Mouse (Mus musculus) skeletal muscle tissue, adult 2 months (tissue): ENCODE results near the gene Gm10135.
"Not testable (repeated sequence)": the region's sequence is repeated elsewhere in the genome, so short reads cannot be mapped to it uniquely, and the experiment has no call there.

Source experiments
- DNase-seq: peaks from one replicate; pipeline ENCODE4 v3.0.0-alpha.2; 2012; ENCODE audit warnings: low read depth, low spot score

Gm10135 gene

DNA sequence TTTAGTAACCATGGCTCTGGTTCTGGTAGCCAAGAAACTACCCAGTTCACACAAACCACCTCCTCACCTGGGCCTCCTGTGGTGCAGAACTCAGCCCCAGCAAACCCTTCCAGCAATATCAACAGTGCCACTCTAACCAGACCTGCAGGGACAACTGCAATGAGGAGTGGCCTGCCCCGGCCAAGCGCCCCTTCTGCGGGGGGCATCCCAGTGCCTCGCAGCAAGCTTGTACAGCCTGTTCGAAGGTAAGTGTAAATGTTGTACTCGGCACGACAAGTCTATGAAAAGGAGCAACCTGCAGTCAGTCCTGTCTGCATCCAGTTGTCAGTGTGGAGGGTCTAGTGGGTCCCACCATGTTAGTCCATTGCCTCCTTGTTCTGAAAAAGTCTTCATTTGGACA lies at the start of gene Gm10135:
TSS of gene Gm10135 (minus strand) at position 101 of the 400 bp plus-strand sequence.
- DNase-seq = no peak

- DNase-seq = no peak
Measured at GRCm38 (mm10) chr5:73023801-73024200, 49.3 kb upstream of the Gm10135 start.

DNA sequence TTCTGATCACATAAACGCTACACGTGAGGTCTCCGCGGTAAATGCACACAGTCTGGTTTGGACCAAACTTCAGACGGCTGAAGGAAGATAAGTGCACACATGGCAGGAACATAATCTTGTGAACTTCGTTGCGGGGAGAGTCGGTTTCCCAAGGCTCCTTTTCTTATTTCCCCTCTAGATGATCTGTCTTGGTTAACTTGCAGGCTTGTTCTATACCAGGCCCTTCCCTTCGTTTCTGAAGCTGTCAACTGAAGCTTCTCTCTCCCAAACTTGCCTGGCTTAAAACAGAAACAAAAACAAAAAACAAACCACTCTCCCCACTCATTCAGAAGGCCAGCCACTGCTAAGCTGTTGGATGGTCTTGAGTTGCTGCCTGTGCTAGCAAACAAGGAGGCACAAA lies 40.2 kb upstream of the Gm10135 start:
- DNase-seq = no peak

DNA sequence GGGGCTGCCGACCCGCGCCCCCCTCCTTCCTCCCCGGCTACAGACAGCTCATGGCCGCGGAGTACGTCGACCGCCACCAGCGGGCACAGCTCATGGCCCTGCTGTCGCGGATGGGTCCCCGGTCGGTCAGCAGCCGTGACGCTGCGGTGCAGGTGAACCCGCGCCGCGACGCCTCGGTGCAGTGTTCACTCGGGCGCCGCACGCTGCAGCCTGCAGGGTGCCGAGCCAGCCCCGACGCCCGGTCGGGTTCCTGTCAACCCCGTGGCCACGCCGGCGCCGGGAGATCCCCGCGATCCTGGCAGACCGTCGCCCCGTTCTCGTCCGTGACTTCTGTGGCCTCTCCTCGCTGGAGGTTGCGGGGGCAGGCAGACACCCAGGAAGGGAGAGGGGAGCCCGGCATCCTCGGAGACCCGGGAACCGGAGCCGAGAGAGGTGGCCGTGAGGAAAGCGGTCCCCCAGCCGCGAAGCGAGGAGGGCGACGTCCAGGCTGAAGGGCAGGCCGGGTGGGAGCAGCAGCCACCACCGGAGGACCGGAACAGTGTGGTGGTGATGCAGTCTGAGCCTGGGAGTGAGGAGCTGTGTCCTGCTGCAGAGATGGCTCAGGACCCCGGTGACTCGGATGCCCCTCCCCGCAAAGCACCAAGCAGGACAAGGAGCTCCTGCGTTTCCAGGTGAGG lies 39.2 kb upstream of the Gm10135 start:
- not testable (repeated sequence) for DNase-seq

GRCm38 (mm10) chr5:73012884-73013610 lies 38.5 kb upstream of the Gm10135 start:
- DNase-seq = not testable (repeated sequence)

- DNase-seq = not testable (repeated sequence)
Measured at GRCm38 (mm10) chr5:73011806-73012205, 37.3 kb upstream of the Gm10135 start.

- not testable (repeated sequence) for DNase-seq
Measured at GRCm38 (mm10) chr5:73008230-73008629, 33.7 kb upstream of the Gm10135 start.

DNA sequence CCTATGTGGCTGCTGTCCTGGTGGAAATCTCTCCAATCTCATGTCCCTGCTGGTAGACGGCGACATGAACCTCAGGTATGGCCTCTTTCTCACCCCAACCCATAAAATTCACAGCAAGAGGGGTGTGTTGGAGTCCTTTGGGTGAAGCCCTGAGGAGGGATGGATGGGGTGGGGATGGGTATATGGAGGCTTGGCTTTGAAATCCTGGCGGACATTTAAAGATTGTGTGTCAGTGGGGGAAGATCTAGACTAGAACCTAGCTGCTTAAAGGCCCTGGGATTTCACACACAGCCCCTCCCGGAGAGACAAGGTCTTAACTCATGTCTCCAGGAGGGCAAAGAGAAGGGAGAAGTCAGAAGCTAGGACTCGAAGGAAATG lies 33.1 kb upstream of the Gm10135 start:
- no peak for DNase-seq

- DNase-seq = no peak
Measured at GRCm38 (mm10) chr5:73006784-73007581, 32.5 kb upstream of the Gm10135 start, which contains the start of gene Slc10a4. Gene Slc10a4, plus strand, starts transcription at chr5:73006883.

DNA sequence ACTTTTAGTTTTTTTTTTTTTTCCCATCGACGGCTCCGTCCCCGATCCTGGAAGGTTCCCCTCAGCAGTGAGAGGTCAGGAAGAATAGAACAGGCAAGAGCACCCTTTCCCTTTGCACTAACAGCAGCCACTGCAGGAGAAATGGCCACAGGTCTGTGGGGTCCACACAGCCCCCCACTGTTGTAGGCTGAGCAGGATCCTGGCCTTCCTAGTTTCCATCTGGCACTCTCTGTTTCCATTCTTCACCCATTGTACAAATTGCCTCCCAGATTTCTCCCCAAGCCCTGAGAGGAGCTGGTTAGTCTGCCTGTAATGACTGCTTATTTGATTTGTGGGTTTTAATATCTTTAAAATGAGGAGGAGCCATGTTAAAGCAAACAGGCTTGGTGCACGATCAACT lies 29.5 kb upstream of the Gm10135 start:
- no peak for DNase-seq

GRCm38 (mm10) chr5:72998546-72998945 lies 24.0 kb upstream of the Gm10135 start:
- not testable (repeated sequence) for DNase-seq

- no peak for DNase-seq
Measured at GRCm38 (mm10) chr5:72995379-72995778, 20.9 kb upstream of the Gm10135 start.

DNA sequence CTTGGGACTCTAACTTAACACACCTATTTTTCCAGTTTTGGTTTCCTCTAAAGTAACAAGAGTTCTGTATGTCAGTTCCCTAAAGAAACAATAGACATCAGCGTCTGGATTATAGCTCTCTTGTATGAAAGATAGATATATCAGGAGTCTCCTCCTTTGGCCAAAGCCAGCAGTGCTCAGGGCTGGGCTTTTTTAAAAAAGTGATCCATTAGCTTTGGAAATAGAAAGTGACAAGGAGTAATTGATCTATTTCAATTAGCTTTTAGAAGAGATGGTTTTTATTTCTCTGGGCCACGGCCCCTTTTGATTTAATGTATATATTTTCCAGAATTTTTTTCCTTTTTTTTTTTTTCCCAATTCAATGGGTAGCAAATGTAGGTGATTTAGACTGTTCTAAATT lies 20.4 kb upstream of the Gm10135 start:
- no peak for DNase-seq

- DNase-seq = no peak
Measured at GRCm38 (mm10) chr5:72994424-72994823, 19.9 kb upstream of the Gm10135 start.

- no peak for DNase-seq
Measured at GRCm38 (mm10) chr5:72992474-72992873, 18.0 kb upstream of the Gm10135 start.

DNA sequence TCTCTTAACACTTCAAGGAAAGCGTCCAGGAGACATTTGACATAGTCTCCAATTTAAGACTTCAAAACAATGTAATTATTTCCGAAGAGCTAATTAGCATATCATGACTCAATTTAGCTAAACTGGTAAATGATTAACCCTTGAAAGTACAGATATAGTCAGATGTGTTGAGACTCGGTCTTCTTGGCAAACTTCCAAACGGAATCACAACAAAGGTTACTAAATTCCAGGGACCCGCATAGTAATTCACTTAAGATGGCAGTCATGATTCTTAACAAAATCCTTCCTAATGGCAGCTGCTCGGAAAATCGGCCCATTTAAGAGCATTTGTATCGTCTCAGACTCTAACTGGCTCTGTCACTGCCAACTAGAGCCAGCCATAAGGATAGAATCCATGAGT lies 15.3 kb upstream of the Gm10135 start:
- DNase-seq = no peak

DNA sequence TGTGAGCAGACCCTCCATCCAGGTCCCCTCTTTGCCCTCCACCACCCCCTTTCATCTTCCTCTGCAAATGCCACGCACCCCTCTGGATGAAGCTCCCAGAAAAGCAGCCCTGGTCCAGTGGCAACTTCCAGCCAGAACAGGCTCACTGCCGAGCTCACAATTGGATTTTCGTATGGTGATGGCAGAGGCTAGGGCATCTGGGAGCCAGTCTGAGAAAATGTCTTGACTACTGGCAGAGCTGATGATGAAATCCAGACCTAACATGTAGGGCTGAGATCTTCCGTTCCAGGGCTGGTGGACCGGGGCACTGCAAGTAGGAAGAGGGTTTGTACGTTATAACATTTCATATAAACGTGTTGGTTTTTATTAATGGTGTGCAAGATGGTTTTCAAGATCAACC lies 13.3 kb upstream of the Gm10135 start:
- no peak for DNase-seq

DNA sequence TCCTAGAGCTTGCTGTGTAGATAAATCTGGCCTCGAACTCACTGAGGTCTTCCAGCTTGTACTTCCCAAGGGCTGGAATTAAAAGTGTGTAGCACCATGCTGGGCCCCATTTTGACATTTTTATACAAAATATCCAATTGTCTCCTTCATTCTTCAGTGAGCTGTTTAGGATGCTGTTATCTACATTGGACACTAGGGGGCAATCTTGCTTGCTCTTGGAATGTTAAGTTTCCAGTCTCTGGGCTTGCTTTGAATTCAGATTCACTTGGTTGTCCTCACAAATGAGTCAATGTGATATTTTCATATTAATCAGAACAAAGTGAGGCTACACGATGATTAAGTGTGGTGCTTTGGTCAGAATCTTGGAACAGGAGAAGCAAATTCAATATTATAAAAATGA lies 9.6 kb upstream of the Gm10135 start:
- DNase-seq = peak; percentile 19

DNA sequence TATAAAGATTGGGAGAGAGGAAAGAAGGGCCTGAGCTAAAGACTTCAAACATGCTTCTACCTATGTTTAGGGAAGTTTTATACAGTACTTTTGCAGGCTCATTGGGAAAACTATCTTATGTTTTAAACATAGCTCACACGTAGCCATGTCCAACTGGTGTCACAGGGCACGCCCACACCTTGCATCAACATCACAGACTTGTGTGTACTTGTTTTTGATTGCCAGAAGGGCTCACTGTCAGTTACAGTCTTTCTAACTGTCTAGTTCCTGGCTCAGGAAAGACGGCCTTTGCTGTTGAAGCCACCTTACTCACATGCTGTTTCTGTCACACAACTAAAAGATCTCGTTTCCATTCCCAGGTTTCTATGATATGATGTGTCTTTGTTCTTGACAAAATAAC lies 2.0 kb upstream of the Gm10135 start:
- DNase-seq = no peak

- no peak for DNase-seq
Measured at GRCm38 (mm10) chr5:72975996-72976395, 1.5 kb upstream of the Gm10135 start.

DNA sequence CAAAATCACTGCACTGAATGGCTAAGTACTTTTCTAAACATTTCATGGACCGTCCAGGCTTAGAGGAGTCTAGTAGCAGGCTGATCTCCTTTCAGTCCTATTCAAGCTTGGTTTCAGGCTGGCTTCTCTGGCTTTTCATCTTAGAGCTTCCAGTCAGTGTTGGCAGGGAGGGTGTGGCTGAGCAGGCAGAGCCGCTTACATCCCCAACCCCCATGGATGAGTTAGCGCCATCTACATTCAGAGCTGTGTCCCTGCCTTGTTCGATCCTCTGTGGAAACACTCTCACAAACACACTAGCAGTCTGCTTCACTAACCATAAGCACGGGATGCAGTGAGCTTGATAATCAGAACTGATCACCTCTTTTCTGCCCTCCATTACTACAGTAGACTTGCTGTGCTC lies 1.6 kb downstream of the Gm10135 start:
- DNase-seq = no peak

DNA sequence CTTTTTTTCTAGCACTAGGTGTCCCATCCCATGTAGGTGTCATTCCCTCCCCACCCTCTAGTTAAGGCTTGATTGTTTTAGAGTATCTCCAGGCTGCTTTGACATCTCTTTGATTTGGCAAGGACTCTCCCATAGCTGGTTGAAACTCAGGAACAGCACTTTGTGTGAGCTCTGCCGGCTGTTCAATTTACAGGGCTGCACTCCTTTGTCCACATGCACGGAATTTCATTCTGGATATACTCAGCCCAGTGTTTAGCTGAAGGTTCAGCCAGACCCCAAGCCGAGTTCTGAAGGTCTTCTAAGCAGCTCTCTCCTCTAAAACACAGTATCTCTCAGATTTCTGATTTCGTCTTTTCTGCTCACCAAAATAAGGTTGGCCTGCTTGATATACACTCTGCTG lies 2.1 kb downstream of the Gm10135 start:
- no peak for DNase-seq
